Mouse (Mus musculus) adrenal gland, postnatal 10 days (tissue): ENCODE results near the gene Foxo1. TPM values are rescaled to one million over a fixed set of nuclear protein-coding genes. Genes with fewer than 3 reads are reported as not detected.

Experiments used
- DNase-seq: peaks from one replicate; pipeline ENCODE4 v3.0.0; 2021; ENCODE audit warnings: mixed read lengths
- total RNA-seq, 2 experiments: library from RNA; stranded (reverse); gene quantifications; 2 replicates each; pipeline ENCODE4 v1.2.3; 2021

Gene Foxo1
- total RNA-seq, 2 experiments from 2014 or later: 25.9 to 42.2 TPM

DNA sequence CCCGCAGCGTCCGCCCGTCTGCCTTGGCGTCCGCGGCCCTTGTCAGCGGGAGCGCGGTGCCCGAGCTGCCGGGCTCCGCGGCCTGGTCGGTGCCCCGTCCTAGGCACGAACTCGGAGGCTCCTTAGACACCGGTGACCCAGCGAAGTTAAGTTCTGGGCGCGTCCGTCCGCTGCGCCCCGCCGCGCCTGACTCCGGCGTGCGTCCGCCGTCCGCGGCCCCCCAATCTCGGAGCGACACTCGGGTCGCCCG, 276 bp downstream of the Foxo1 start:
- DNase-seq: no peak

DNA sequence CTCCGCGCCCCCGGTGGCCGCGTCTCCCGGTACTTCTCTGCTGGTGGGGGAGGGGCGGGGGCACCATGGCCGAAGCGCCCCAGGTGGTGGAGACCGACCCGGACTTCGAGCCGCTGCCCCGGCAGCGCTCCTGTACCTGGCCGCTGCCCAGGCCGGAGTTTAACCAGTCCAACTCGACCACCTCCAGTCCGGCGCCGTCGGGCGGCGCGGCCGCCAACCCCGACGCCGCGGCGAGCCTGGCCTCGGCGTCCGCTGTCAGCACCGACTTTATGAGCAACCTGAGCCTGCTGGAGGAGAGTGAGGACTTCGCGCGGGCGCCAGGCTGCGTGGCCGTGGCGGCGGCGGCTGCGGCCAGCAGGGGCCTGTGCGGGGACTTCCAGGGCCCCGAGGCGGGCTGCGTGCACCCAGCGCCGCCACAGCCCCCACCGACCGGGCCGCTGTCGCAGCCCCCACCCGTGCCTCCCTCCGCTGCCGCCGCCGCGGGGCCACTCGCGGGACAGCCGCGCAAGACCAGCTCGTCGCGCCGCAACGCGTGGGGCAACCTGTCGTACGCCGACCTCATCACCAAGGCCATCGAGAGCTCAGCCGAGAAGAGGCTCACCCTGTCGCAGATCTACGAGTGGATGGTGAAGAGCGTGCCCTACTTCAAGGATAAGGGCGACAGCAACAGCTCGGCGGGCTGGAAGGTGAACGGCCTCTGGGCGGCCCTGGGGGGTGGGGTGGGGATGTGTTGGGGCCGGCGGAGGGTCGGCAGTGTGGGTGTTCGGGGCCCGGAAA, 789 bp downstream of the Foxo1 start:
- DNase-seq: peak; percentile 73

DNA sequence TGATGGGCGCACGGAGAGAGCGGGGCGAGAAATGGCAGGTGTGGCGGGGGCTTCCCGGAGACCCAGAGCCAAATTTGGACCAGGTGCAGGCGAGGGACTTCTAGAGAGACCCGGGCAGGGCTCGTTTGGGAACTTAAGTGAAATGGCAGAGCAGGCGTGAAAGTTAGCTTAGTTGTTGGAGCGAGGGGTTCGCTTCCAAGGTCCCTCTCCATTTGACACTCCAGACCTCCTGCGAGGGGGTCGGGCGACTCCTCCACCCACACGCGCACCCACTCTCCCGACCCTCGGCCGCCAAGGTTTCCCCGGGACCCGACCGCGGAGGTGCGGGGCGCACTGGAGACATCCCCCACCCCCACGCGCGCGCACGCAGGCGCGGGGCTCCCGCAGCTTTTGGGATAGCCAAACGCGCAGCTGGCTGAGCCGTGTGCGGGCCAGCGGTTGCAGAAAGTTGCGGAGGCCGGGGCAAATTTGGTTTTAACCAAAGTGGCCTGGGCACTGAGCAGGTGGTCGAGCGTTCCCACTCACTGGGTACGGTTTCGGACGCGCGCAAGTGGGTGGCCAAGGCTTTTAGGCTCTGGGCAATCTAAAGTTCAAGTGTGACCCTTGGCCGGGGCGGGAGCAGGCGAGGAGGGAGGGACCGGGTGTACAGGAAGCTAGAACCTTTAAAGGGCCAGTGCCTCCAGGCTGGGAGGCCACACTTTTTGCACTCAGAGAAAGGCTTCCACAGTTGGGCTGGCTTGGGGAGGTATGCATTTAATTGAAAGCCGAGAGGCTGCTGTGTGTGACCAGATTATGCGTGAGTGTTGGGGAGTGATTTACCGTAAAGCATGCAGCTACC, 1.6 kb downstream of the Foxo1 start:
- peak; percentile 86 for DNase-seq

DNA sequence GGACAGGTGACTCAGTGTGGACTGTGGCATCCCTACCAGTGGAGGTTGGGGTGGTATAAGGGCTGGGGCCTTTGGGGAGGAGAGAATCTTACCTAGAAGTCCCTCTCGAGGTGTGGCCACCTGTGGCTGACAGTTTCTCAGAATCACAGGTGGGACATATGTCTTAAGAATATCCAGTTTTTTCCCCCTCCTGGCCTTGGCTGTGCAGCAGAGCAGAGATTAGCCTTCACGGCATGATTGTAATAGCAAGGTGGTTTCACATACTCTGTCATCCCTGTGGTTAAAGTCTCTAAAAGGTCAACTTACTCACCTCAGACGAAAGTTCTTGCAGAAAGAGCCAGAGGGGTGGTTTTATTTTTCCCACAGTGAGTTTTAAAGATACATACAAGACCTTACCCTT, 2.4 kb downstream of the Foxo1 start:
- peak; percentile 21 for DNase-seq

DNA sequence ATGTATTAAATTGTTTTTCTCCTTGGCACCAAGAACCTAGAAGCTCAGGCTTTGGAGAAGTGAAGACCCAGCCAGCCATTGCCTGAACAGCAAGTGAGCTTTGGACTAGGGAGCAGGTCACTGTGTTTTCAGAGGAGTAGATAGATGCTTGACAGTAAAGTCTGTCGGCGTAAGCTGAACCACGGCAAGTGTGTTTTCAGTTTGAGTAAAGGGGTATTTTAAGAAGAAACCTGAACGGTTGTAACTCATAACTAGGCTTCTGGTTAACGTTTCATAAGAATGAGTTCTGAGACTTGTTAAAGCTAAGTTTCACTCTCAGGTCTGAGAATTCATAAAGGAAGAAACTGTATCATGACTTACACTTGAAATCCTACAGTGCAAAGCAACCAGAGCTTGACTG, 3.2 kb downstream of the Foxo1 start:
- DNase-seq: no peak

DNA sequence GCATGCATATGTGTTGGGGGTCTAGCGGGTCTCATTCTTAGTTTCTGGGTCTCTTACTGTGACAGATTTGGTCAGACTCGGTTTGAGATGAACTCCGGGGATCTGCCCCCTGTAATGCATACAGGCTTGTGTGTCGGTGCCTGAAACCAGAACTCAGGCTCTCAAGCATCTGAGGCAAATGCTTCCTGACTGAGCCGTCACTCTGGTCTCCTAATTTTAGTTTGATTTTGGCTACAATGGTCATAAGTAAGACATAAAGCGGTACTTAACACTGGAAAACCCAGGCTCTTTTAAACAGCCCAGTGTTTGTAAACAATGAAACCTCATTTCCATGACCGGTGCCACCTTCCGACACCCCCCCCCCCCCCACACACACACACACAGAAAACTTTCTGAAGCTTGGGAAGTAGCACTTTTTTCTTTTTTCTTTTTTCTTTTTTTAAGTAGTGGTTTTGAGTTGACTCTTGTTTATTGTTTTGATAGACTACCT, 4.3 kb downstream of the Foxo1 start:
- DNase-seq: no peak

DNA sequence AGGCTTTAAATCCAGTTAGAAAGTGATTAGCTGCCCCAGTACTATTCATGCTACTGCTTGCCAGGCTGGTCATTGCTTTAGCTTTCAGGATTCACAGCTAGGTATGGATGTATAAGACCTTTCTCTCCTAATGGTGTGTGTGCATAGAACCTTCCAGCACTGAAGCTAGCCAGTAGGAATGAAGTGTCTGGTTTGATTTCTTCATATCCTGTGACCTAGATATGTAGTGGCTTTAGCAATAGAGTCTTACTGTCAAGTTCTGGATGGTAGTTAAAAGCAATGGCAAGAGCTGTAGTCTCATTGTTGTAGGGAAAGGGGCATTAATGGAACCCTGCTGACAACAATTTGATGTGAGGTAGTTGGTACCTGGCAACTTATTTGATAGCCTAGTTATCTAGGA, 6.3 kb downstream of the Foxo1 start:
- no peak for DNase-seq

DNA sequence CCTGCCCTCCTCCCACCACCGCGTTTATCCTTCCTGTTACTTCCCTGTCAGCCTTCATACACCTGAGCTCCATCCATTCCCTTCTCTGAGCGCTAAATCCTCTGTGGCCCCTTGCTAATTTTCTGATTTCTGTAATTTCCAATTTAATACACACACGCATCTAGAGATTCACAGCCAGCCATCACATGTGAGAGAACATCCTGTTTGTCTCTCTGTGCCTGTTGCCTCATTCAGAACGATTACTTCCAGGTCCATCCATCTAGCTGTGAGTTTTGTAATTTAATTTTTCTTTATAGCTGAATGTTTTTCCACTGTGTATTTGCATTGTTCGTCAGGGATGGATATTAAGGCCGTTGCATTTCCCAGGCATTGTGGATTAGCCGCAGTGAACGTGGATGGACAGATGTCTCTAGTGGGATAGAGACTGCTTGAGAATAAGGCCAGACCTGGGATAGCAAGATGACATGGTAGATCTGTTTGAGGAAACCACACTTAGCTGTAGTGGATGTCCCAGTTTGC, 7.0 kb downstream of the Foxo1 start:
- DNase-seq: no peak

DNA sequence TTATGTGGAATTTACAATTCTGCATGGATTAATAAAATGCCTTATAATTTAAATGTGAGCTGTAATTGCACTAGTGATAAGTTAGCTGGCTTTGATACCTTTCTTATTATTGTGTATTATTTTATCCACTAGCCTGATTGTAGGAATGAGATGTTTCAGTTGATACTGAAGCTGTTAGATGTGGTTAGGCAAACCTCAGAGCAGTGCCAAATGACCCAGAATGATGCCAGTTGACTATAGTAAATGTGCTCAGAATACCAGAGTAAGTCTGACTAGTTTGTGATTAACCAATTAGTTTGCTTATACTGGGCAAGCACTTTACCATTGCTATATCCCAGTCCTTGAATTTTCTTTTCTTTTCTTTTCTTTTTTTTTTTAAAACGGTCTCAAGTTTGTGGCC, 12.5 kb downstream of the Foxo1 start:
- no peak for DNase-seq

DNA sequence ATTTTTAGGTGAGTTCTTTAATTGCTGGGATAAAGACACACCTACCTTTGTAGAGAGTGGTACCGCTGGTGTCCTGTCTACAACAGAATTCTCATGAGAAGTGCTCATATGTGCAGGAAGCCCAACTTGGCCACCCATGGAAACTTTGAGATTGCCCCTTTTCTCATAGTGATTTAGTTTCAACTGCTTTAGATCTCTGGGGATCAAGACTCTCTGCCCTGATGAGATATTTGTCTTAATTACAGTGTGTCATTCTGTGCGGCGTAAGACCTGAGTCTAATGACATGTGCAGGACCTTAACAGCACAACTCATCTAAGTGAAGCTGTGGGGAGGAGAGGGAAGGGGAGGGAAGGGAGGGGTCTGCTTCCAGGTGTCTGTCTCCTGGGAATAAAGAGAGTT, 13.7 kb downstream of the Foxo1 start:
- DNase-seq: no peak

DNA sequence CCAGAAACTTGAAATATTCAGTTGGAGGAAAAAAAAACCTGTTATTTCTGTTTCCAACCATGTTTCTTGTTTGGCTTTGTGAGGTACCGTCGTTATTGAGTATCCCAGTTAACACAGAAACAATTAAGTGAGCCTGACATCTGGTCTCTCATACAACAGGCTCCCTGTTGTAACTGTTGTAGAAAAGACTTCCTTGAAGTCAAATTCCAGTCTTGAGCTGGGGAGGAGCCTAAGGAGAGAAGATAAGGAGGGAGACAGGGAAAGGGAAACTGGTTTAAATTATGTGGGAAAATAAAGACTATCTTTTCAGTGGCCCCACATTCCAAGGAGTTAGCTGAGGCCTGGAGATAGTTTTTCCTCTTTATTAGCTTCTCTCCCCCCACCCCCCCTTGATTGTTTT, 14.2 kb downstream of the Foxo1 start:
- DNase-seq: no peak

DNA sequence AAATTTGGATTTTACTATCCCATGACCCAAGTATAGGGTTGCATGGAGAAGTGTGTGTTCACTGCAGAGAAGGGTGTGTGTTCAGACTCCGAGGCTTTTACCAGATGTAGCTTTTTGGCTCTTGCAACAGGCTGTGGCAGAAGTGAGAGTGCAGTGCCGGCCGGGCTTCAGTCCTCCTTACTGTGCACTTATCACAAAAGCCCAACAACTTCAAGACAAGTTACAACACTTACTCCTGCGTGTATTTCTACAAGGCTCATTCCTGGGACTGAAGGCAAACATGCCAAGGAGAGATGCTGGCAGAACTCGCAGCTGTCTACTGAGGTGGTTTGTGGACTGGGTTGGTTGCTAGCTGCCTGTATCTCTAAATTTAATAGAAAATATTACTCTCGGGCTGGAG, 15.4 kb downstream of the Foxo1 start:
- DNase-seq: no peak

DNA sequence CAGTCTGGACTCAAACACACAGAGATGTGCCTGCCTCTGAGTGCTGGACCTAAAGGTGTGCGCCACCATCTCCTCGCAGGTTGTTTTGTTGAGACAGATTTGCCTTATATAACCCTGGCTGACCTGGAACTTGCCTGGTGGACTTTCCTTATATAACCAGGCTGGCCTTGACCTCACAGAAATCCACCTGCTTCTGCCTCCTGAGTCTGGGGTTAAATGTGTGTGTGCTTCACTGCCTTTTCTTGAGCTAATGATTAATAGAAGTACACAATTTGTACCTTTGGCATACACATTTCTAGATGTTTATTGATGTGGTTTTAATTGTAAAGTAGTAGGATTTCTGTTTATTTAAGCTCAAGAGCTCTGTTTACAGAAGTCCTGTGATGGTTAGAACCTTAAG, 22.7 kb downstream of the Foxo1 start:
- DNase-seq: no peak

DNA sequence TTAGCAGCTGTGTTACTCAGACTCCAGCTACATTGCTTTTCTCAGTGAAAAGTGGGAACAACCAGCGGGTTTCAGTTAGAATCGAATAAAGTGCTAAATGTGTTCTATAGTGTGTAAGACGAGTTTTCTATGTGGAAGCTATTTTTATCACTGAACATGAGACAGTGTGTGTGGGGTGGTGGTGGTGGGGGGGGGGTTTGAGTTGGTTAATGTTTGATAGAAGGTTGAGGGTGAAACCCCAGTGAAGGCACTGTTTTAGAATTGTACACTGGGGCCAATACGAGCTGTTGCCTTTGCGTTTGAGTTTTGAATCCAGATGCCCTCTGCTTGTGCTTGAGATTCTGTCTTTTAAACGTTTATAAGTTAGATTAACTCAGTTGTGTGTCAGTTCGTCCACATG, 24.4 kb downstream of the Foxo1 start:
- DNase-seq: no peak

DNA sequence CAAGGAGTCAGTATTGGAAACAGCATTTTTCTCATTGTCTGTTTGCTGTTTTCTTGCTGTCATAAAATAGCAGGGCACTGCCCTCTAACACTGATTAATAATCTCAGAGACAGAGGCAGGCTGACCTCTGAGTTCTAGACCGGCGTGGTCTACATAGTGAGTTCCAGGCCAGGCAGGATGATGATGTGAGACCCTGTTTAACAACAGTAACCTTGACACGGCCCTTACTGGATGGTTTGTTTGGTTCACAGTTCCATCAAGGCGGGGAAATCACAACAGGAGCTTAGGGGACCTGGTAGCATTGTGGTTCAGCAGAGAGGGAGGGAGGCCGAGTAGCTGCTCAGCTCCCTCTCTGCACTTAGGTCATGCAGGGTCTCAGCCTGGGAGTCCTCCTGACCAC, 25.8 kb downstream of the Foxo1 start:
- no peak for DNase-seq

DNA sequence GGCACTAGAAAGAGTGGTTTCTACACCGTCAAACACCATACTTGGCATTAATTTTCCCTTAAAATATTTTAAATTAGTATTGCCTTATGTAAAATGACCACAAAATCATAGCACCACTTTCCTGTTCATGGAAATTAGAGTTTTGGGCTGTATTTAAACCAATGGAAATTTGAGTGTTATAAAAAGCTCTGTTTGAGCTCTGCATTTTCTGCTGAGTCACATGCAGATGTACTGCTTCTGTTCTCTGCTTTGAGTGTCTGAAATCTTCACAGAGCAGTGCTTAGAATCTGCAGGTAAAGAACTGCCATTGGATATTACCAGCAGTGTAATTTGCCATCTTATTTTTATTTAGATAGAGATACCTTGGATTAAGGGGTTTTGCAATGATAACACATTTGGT, 27.6 kb downstream of the Foxo1 start:
- no peak for DNase-seq

DNA sequence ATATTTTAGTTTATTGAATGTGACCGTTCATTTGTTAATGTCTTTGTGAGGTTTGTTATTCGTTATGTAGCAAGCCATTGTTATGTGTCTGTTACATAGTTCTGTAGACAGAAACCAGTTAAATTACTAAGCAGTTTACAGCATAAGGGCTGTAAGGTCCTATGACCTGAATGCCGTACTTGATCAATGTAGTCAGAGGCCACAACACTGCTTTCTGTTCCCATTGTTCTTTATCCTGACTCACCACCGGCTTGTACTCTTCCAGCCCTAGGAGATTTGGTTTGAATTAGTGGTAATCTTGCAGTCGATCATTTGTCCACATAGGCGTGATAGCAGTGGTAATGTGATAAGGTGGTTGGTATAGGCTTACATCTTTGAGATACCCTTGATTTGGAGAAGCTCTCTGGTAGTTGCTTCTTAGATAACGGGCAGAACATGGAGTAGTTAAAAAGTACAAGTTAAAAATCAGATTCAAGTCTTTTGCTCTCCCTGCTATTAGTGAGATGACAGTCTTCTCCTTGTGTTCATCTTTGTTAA, 28.2 kb downstream of the Foxo1 start:
- DNase-seq: no peak

DNA sequence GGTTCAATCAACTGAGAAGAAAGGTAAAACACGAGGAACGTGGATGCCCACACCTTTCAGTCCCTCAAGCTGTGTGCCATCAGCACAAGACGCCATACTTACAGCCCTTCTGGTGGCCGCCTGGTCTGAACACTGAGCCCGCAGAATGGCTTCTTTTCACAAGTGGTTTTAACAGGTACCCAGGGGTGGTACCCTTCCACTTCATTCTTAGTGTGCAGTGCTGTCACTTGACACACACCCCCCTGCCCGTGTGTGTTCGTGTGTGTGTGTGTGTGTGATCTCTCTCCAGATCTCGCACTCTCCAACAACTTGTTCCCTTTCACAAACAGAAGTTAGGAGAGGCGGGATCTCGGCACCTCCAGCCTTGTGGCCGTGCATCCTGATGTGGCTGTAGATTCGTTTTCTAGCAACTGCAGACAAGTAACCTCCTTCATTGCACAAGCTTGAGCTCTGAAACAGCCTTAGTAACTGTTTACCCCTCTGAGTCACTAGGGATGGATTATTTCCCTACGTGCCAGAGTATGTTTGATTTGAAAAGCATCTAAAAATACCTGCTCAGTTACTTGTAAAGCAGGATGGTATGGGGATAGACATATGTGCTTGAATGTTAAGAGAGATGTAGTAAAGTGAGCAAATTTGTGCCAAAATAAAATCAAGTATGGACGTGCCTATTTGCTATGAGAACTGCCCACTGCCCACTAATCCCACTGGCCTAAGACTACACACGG, 29.3 kb downstream of the Foxo1 start:
- DNase-seq: no peak

DNA sequence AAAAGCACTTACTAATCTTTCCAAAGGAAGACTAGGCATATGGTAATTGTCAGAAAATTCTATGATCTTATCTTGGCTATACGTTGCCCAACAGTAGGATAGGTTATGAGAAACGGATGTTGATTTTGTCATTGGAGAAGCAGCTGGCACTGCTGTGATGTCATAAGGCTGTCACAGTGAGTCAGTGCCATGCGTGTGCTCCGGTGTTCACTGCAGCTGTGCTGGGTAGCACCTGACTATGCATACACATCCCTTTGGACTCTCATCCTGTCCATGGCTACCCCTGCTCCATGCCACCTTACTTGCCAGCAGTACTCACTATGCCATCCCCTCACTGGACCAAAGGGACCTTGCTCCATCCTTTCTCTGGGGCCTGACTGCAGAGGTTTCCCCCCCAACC, 30.5 kb downstream of the Foxo1 start:
- DNase-seq: no peak

DNA sequence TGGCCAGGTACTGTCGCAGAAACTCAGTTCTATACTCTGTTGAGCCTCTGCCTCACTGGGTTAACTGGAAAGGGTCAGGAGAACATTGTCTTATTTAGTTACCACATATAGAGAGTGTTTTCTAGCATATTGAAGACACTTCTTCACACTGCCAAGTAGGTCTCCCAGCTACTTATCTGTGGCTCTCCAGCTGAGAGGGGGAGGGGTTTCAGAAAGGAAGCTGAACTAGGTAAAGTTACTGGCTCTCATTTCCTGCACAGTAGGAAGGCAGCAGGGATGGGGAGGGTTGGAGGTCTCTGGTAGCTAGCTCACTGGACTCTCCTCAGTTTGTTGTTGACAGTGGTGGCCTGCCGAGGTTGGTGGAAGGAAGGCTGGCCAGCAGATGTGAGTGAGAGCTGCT, 31.2 kb downstream of the Foxo1 start:
- DNase-seq: no peak

DNA sequence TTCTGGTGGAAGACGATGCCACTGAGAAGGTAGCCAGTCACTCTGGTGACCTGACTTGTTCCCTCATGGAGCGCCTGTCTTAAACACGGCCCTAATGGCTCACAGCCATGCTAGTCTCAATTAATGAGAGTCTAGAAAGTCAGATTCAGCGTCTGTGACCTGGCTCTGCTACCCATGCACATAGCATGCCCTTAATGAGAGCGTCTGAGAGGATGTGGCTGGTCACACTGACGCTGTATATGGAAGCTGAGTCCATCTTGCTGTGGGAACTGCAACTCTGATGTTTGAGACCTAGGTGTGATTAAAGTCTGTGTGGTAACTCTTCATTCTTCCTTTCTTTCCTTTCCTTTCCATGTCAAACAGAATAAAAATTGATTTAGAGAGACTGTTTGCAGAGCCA, 32.4 kb downstream of the Foxo1 start:
- DNase-seq: no peak

DNA sequence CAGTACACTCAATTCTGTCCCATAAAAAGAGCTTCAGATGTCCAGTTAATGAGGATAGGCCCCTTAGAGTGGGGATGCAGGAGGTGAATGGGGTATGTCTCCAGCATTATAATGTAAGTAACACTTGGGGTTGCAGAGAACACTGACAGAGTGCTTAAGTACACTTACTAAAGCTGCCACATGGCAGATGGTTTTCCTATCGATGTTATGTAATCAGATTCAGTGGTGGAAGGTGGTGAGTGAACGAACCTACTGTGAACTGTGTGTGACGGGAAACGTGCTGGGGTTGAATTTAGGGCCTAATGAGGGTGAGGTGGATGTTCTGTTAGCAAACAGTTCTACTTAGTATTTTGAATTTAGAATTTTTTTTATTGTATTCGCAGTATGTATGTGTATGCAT, 35.2 kb downstream of the Foxo1 start:
- no peak for DNase-seq
